Mouse (Mus musculus): Measurements from ENCODE around the gene Galntl5. TPM values are rescaled to one million over a fixed set of nuclear protein-coding genes. Genes with fewer than 3 reads are reported as not detected.

Gene Galntl5
- polyA plus RNA-seq, 1 experiment from 2014 or later: not detected

GRCm38 (mm10) chr5:25254491-25254890 is 73.2 kb downstream of the Galntl5 start:
- H3K36me3 ChIP-seq (ENCODE audit: control insufficient read depth, insufficient read depth, low read length): peaks cover 21% of the 10 kb centered on the region

GRCm38 (mm10) chr5:25256686-25257085 is 75.4 kb downstream of the Galntl5 start:
- no peak overlapping the region for H3K9ac ChIP-seq (ENCODE audit: low read length)
- ATAC-seq (ENCODE audit: low read depth): no peak
- no peak overlapping the region for H3K4me3 ChIP-seq (ENCODE audit: low read length)
- no peak overlapping the region for H3K27ac ChIP-seq (ENCODE audit: low read length)
- 91% methylated on average over 2 of the region's 2 CpGs for WGBS
- peaks cover 12% of the 10 kb centered on the region for H3K36me3 ChIP-seq (ENCODE audit: control insufficient read depth, insufficient read depth, low read length)
- no peaks in the 10 kb centered on the region for H3K9me3 ChIP-seq (ENCODE audit: control insufficient read depth, low read length)
- no peaks in the 10 kb centered on the region for H3K27me3 ChIP-seq (ENCODE audit: control insufficient read depth, insufficient read depth, low read depth, low read length)
- peaks cover 3% of the 10 kb centered on the region; the same call in 1 of the 2 replicates for H3K4me1 ChIP-seq (replicated peaks; ENCODE audit: control insufficient read depth, insufficient read depth, low read length)
- H3K4me2 ChIP-seq (ENCODE audit: low read depth, low read length): no peak overlapping the region

More at GRCm38 (mm10) chr5:25254491-25254890, 73.2 kb downstream of the Galntl5 start:
- H3K4me3 ChIP-seq (ENCODE audit: low read length): no peak overlapping the region
- H3K4me2 ChIP-seq (ENCODE audit: low read depth, low read length): no peak overlapping the region
- H3K27ac ChIP-seq (ENCODE audit: low read length): no peak overlapping the region
- H3K9me3 ChIP-seq (ENCODE audit: control insufficient read depth, low read length): no peaks in the 10 kb centered on the region
- H3K27me3 ChIP-seq (ENCODE audit: control insufficient read depth, insufficient read depth, low read depth, low read length): no peaks in the 10 kb centered on the region
- no peak overlapping the region for H3K9ac ChIP-seq (ENCODE audit: low read length)
- ATAC-seq (ENCODE audit: low read depth): no peak
- H3K4me1 ChIP-seq (replicated peaks; ENCODE audit: control insufficient read depth, insufficient read depth, low read length): peaks cover 3% of the 10 kb centered on the region; the same call in 1 of the 2 replicates
- 90% methylated on average over 4 of the region's 4 CpGs for WGBS

- 83% methylated on average over 6 of the region's 6 CpGs for WGBS
- ATAC-seq (ENCODE audit: low read depth): no peak
- no peak overlapping the region for H3K4me2 ChIP-seq (ENCODE audit: low read depth, low read length)
- H3K4me3 ChIP-seq (ENCODE audit: low read length): no peak overlapping the region
- no peaks in the 10 kb centered on the region for H3K9me3 ChIP-seq (ENCODE audit: control insufficient read depth, low read length)
- H3K4me1 ChIP-seq (replicated peaks; ENCODE audit: control insufficient read depth, insufficient read depth, low read length): no peaks in the 10 kb centered on the region
- no peaks in the 10 kb centered on the region for H3K27me3 ChIP-seq (ENCODE audit: control insufficient read depth, insufficient read depth, low read depth, low read length)
- peaks cover 10% of the 10 kb centered on the region; the same call in 1 of the 2 replicates for H3K36me3 ChIP-seq (ENCODE audit: control insufficient read depth, insufficient read depth, low read length)
- no peak overlapping the region for H3K27ac ChIP-seq (ENCODE audit: low read length)
- H3K9ac ChIP-seq (ENCODE audit: low read length): no peak overlapping the region
These were observed 80.2 kb downstream of the Galntl5 start for GRCm38 (mm10) chr5:25261452-25261851.

GRCm38 (mm10) chr5:25262266-25262665 is 81.0 kb downstream of the Galntl5 start:
- WGBS: 70% methylated on average over 7 of the region's 7 CpGs
- H3K9me3 ChIP-seq (ENCODE audit: control insufficient read depth, low read length): no peaks in the 10 kb centered on the region
- H3K4me2 ChIP-seq (ENCODE audit: low read depth, low read length): no peak overlapping the region
- no peak overlapping the region for H3K27ac ChIP-seq (ENCODE audit: low read length)
- H3K27me3 ChIP-seq (ENCODE audit: control insufficient read depth, insufficient read depth, low read depth, low read length): no peaks in the 10 kb centered on the region
- peaks cover 13% of the 10 kb centered on the region; the same call in 1 of the 2 replicates for H3K36me3 ChIP-seq (ENCODE audit: control insufficient read depth, insufficient read depth, low read length)
- no peak overlapping the region for H3K4me3 ChIP-seq (ENCODE audit: low read length)
- ATAC-seq (ENCODE audit: low read depth): no peak
- H3K9ac ChIP-seq (ENCODE audit: low read length): no peak overlapping the region
- H3K4me1 ChIP-seq (replicated peaks; ENCODE audit: control insufficient read depth, insufficient read depth, low read length): no peaks in the 10 kb centered on the region

DNA sequence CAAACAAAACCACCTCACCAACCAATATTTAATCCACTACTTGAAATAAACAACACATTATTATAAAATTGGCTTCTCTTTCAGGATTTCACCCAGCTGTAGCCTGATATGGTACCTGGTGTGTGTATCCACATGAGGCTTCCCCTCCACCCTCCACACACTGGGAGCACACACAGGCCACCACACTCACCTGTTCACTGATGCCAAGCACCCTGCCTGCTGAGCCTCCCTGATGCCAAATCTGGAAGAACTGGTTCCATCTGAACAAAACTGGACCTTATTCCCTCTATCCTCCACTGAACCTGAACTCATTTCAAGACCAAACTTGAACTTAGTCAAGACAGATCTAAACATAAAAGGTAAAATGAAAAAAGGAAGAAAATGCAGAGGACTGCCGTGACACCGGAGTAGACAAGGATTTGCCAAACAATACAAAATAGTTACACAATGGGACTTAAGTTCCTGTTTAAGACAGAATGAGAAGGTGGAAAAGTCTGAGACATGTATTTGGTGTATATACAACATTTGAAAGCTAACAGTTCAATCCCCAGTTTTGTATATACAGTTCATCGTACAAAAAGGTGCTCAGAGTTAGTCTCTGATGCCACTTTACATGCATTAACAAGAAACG is 87.1 kb downstream of the Galntl5 start:
- Histone ChIP-seq H3K36me3 (ENCODE audit: control insufficient read depth, insufficient read depth, low read length) (peaks cover 11% of the 10 kb centered on the region), H3K4me3 (ENCODE audit: low read length) (no peak overlapping the region), H3K9ac (ENCODE audit: low read length) (no peak overlapping the region), H3K4me1 (replicated peaks; ENCODE audit: control insufficient read depth, insufficient read depth, low read length) (no peaks in the 10 kb centered on the region), H3K27ac (ENCODE audit: low read length) (no peak overlapping the region), H3K27me3 (ENCODE audit: control insufficient read depth, insufficient read depth, low read depth, low read length) (no peaks in the 10 kb centered on the region), H3K9me3 (ENCODE audit: control insufficient read depth, low read length) (no peaks in the 10 kb centered on the region), H3K4me2 (ENCODE audit: low read depth, low read length) (no peak overlapping the region)
- no peak for ATAC-seq (ENCODE audit: low read depth)
- 88% methylated on average over 4 of the region's 4 CpGs for WGBS

Small RNAs within 50 kb of the gene (microRNA-seq; reads per million reads assigned to microRNA genes)
- gene Gm26051: not detected

Other genes with a start within 250 kb of the Galntl5 start
- 25.5 and 28.0 TPM in 2 replicates for gene Prkag2, start 80.8 kb upstream of the Galntl5 start, polyA plus RNA-seq (2015; fragmentation: Nextera tagmentation; extraction: Ambion mirVana)
- gene Galnt11, start 40.4 kb downstream of the Galntl5 start, polyA plus RNA-seq (2015; fragmentation: Nextera tagmentation; extraction: Ambion mirVana): 34.7 and 35.5 TPM in 2 replicates
- gene E130116L18Rik, start 41.7 kb downstream of the Galntl5 start, polyA plus RNA-seq (2015; fragmentation: Nextera tagmentation; extraction: Ambion mirVana): not detected in 2 replicates

Data from lung, embryonic 16.5 days (tissue).